Mouse (Mus musculus) gastrocnemius, postnatal 25 days (tissue): ENCODE measurements around the gene Ibtk. TPM values are rescaled to one million over a fixed set of nuclear protein-coding genes. Genes with fewer than 3 reads are reported as not detected.
"Not testable (repeated sequence)": the region's sequence is repeated elsewhere in the genome, so short reads cannot be mapped to it uniquely, and the experiment has no call there.

Source experiments
- DNase-seq: peaks from one replicate; pipeline ENCODE4 v3.0.0; 2022
- long read RNA-seq, 2 experiments: library from polyadenylated mRNA; stranded (forward); transcript quantifications; one replicate each; pipeline ENCODE4 v2.0.0; 2021
- total RNA-seq, 2 experiments: library from RNA; stranded (reverse); gene quantifications; 1 replicate in 1 of 2; 2 replicates in 1 of 2; pipeline ENCODE4 v1.2.3; 2021

Gene Ibtk
- total RNA-seq, result 10 to 100 TPM; 59.4 to 60.6 TPM
- long read RNA-seq, experiment 1, full-length matches to known transcripts, result 7 of 40 reads
- long read RNA-seq, experiment 1, partial matches to known transcripts, result 8 of 40 reads
- long read RNA-seq, experiment 1, other reads (novel, unspliced or antisense), result 25 of 40 reads
- long read RNA-seq, experiment 2, full-length matches to known transcripts, result 14 of 42 reads
- long read RNA-seq, experiment 2, partial matches to known transcripts, result 8 of 42 reads
- long read RNA-seq, experiment 2, other reads (novel, unspliced or antisense), result 20 of 42 reads

DNA sequence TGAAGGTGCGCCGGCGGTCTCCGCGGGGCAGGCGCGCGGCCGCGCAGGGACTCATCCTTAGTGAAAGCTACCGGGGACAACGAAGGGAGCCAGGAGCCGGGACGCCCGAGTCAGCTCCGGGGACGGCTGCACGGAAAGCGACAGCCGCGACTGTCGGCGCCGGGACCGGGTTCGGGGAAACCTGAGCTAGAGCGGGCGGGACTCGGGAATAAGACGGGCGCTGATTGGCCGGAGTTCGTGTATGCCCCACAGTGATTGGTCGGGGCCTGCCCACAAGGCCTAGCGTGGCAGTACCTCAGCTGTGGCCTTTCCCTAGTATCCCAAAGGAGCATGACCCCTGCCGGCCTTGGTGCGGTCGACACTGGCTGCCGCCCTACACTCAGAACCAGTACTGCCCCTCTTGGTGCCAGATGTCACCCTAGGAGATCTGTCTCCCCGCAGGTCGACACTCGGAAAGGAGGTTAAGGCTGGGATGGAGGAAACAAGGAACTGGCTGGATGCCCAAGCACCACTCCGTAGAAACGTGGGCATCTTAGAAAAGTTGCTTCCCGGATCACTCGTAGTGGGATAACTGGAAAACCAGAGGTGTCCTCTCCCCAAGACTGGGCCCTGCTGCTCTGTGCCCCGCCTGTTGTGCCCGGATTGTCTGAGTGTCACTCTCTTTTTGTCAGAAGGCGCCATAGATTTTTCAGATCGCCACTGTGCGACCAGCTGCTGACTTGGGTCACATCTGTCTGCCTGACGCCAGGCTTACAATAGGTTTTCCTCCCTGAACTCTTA, at the start of gene Ibtk:
Ibtk (minus strand) TSS at position 193 of the 780 bp plus-strand sequence.
- DNase-seq, result peak; percentile 97

GRCm38 (mm10) chr9:85791521-85791920, 42.4 kb upstream of the Ibtk start:
- DNase-seq, result not testable (repeated sequence)

- DNase-seq, result no peak
Measured at GRCm38 (mm10) chr9:85780249-85780648, 31.1 kb upstream of the Ibtk start.

DNA sequence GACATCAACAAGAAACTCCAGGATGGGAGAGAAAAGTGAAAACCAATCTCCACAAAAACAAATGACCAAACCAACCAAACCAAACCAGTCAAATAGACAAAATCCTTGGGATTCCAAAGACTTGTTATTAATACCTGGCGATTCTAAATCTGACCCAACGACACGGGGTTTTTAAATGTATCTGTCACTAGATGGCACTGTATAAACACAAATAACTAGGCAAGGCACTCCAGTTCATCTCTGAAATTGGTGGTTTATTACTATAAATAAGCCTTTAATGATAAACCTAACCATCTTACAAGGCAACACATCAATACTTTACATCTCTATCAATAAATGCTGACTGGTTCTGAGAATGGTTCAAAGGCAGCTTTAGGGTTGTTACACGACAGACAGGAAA, 30.3 kb upstream of the Ibtk start:
- no peak for DNase-seq

DNA sequence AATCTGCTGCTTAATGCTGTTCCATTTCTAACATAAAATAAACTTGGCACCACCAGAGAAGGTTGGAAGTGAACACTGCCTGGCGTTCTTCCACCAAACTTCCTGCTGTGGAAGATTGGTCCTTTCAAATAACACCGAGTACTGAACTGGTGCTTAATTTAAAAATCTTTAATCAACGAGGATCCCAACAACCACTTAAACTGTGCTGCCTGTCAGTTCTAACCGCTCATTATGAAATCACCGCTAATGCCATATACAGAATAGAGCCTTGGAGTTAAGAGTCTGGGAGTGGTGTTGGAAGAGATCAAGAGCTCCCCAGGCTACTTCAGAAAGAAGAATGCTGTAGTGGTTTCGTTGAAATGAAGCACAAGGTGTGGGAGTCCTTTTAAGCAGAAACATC, 28.4 kb upstream of the Ibtk start:
- no peak for DNase-seq

DNA sequence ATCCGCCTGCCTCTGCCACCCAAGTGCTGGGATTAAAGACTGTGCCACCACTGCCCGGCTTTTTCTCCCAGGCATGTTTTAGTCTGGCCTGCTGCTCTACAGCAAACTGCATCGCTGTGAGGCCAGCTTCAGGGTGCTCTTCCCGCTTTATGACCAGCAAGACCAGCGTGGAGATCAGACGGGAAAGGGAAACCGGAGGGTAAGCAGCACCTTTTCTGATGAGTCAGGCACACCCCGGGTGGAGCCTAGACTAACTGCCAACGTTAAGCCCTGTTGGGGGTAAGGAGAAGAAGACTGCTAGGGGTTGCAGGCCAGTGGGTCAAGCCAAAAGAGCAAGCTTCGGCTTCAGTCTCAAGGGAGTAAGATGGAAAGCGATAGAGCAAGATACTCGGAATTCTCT, 23.1 kb upstream of the Ibtk start:
- DNase-seq, result no peak

DNA sequence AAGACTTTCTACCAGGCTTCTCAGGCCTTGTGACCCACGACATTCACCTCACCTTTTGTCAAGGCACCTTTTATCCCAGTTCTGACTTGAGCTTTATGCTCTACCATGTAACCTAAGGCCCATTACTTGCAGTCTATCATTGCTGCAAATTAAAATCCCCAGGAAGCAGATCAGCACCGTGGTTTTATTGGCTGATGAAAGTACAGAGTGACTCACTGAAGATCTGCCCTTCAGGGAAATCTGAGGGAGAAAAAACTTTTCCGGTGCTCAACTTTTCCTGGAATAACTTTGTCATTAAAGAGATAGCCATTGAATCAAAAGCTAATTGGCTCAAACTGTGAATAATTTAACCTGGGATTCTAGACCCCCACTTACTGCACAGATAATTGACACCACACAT, 22.3 kb upstream of the Ibtk start:
- DNase-seq, result no peak

DNA sequence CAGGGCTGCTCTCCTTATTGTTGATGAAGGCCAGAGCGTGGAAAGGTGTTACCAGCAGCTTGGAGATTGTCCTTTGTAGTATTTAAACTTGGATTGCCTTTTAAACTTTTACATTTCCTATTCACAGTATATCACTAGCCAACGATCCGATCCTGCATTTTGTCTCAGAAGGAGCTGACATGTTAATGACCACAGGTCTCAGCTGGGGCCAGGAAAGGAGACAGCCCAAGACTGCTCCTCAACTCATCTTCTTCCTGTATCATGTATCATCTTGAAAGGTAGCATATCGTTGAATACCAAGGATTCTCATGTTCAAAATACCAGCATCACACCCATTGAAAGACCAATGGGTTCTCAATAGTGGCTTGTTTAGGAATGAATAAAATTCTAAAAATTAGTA, 21.2 kb upstream of the Ibtk start:
- no peak for DNase-seq

DNA sequence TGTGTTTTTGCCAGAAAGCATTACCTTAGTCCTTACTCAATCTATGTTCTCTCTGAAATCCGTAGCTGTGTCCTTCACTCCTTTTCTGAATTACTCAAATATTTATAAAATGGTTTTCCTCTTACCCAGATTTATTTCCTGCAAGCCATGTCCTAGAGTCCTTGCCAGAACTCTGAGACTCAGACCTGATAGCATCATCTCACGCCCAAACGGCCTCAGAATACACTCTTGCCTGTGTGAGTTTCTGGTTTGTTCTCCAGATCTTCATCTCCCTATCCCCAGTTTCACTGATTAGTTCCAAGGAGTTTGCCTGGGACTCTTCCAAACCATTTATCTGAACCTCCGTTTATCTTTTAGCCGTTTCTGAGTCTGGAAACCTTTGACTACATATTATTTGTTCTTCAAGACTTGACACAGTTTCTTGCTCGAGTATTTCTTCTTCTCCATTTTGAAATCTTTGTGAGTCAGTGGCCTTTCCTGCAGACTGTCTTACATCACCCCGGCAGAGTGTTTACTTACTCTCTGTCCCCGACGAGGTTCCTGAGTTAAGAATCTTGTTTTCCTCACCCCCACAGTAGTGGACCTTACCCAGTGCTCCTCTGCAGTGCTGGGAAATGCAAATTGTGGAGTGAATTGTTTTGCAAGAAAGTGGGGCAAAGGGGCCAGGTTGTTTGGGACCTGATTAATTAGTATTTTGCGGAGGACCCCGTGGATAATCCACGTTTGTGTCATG, 20.1 kb upstream of the Ibtk start:
- DNase-seq, result no peak

DNA sequence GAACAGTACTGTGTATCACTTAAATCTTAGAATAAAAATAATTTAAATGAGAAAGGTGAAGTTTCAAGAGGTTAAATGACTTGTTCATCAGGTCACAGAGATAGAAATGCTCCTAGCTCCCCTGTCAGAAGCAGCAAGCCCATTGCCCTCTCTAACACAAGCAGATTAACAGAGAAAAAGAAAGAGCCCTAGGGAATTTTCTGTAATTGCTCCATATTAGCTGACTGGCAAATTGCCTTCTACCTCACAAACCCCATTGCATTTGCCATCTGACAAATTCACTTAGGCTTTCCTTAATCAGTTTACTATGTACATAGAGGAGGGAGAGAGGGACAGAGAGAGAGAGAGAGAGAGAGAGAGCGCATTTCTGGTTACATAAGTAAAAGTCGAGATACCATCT, 18.1 kb upstream of the Ibtk start:
- DNase-seq, result no peak

GRCm38 (mm10) chr9:85762476-85762875, 13.3 kb upstream of the Ibtk start:
- no peak for DNase-seq

- DNase-seq, result no peak
Measured at GRCm38 (mm10) chr9:85750797-85751196, 1.7 kb upstream of the Ibtk start.

- DNase-seq, result no peak
Measured at GRCm38 (mm10) chr9:85749922-85750509, 882 bp upstream of the Ibtk start.

- peak; percentile 84 for DNase-seq
Measured at GRCm38 (mm10) chr9:85748204-85749141, 661 bp downstream of the Ibtk start.

DNA sequence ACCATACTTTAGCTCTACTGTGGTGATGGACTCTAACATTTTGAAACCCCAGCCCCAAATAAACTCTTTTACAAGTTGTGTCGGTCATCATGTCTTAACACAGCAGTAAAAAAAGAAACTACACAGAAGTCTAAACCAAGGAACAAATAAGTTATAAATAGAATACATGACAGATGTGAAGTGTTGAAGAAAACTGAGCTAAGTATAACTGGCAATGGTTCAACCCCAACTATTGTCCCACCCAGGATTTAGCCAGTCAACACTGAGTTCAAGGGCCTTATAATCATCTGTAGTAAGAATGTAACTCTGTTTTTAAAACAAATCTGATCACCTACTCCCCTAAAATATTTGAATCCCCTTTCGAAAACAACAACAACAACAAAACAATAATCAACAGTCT, 3.6 kb downstream of the Ibtk start:
- no peak for DNase-seq

- DNase-seq, result no peak
Measured at GRCm38 (mm10) chr9:85743358-85743757, 5.8 kb downstream of the Ibtk start.

DNA sequence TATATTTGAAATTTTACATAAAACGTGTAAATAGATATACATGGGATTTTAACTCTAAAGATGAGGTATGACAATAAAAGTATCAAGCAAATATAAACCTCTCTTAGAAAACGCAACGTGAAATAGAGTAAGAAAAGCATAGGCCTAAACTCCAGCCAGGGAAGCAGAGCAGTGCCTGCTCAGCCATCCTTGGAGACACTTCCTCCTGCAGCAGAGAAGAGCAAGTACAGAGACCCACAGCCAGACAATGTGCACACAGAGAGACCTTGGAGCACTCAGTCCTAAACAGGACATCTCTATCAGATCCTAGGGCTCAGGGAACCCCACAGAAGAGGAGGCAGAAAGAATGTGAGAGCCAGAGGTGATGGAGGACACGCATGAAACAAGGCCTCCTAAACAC, 7.0 kb downstream of the Ibtk start:
- no peak for DNase-seq

- DNase-seq, result no peak
Measured at GRCm38 (mm10) chr9:85739279-85739678, 9.9 kb downstream of the Ibtk start.

GRCm38 (mm10) chr9:85734821-85735220, 14.3 kb downstream of the Ibtk start:
- DNase-seq, result no peak

DNA sequence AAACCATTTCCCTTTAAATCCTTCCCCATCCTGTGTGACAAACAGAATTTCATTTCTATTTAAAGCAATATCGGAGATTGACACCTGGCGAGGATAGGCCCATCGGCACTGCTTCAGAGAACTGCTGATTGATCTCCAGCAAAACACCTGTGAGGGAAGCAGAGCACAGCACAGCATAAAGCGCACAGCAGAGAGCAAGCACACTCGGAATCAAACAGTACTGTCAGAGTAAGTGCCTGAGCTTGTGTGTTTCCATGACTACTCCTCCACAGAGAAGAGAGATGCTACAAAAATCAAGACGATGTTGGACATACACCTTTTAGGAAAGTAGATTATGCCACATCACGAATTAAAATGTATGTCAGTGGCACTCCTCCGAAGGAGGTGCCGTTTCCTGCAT, 25.1 kb downstream of the Ibtk start:
- DNase-seq, result no peak

DNA sequence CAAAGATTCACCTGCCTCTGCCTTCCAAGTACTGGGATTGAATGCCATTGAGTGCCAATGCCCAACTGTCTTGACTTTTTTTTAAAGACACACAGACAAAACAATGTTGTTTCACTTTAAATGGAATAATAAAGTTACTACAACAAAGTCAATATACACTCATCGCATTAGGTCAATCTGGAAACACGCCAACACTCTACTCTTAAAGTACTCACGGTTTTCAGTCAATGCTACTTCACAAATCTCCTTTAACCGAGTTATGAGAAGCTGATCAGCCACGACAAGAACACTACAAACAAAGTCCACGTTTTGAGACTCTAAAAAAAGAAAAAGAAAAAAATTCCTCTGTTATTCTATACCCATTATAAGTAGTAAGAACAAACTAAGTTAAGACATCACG, 31.8 kb downstream of the Ibtk start:
- DNase-seq, result no peak

DNA sequence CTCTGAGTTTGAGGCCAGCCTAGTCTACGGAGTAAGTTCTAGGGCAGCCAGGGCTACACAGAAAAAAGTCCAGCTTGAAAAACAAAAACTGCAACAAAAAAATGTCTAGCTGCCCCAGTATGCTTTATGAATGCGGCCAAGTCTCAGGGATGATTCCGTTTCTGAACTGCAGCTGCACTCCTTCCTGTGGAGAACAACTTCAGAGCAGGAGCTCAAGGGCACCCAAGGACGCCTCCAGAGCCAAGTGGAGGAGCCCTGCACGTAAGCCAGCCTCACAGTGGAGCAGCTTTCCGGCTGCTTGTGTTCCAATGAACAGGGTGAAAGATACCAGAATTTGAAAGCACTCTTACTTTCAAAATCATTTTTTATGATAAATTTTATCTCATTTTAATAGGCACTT, 41.8 kb downstream of the Ibtk start:
- no peak for DNase-seq
